Mouse (Mus musculus): ENCODE results near the gene Pde9a. TPM values are rescaled to one million over a fixed set of nuclear protein-coding genes. Genes with fewer than 3 reads are reported as not detected.

Pde9a gene
- polyA plus RNA-seq, 1 experiment from 2014 or later, result 59.8 TPM

DNA sequence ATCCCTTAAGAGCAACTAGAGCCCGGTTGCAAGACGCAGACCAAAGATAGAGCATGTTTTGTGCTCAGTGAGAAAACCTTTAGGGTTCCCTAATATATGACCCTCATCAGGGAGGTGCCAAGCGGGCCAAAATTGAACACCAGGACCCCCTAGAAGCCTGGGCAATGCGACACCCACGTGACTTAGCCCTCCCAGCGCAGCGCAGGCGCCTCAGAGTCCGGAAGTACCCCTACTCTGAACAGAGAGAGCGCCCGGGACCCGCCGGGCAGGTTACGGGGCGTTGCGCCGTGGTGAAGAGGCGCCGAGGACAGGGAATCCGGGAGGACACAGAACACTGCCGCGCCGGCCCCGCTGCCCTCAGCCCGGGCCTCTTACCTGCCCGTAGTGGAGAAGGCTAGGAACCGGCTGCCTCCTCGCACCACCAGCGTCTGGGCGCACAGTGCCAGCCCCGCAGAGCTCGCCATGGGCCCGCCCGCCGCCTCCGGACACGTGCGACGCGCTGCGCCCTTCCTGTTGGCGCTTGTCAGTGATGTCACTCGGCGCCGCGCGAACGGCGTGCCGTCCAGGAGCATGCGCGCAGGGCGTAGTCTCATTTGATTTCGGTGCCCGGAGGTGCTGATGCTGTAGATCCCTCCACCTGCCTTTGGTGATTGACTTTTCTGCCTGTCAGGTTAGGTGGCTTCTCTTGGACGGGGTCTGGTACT lies 125.9 kb downstream of the Pde9a start:
- no peak for TF ChIP-seq CTCF (IDR thresholded peaks at IDR 0.05; ENCODE audit: low read depth)
- H3K27ac ChIP-seq (ENCODE audit: low read depth, low read length), result peak overlapping the region; percentile 82
- peak; percentile 91 for ATAC-seq
- no peaks in the 10 kb centered on the region for H3K27me3 ChIP-seq (replicated peaks; ENCODE audit: control insufficient read depth, insufficient read depth, low read length)
- peaks cover 29% of the 10 kb centered on the region for H3K36me3 ChIP-seq (ENCODE audit: control insufficient read depth, insufficient read depth)
- 0% methylated on average over 56 of the region's 56 CpGs for WGBS
- H3K4me2 ChIP-seq (replicated peaks; ENCODE audit: low read depth), result peak overlapping the region; percentile 96
- peak overlapping the region; percentile 70 for H3K9ac ChIP-seq (ENCODE audit: low read depth, low read length)
- peak overlapping the region; percentile 92 for H3K4me3 ChIP-seq (ENCODE audit: low read depth, low read length)
- H3K4me1 ChIP-seq (replicated peaks; ENCODE audit: control insufficient read depth, insufficient read depth, low read length), result no peaks in the 10 kb centered on the region
- H3K9me3 ChIP-seq (ENCODE audit: control insufficient read depth), result no peaks in the 10 kb centered on the region

DNA sequence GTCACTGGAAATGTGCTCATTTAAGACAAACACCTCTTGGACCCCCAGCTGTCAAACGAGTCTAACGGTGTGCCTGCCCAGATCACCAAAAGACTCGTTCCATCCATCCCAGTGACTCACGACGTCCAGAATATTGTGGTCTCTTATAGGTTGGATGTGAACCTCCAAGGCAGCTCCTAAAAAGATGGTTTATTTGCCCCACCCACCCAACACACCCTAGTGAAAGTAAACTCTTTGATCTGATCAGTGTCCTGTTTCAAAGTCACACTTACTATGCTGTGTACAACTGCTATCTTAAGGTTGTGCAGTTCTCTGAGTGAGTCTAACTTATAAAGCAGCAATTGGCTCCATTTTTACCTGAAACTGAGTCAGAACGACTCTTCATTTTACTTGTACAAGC lies 126.6 kb downstream of the Pde9a start:
- Histone ChIP-seq H3K9me3 (ENCODE audit: control insufficient read depth) (no peaks in the 10 kb centered on the region), H3K4me3 (ENCODE audit: low read depth, low read length) (peak overlapping the region; percentile 92), H3K4me1 (replicated peaks; ENCODE audit: control insufficient read depth, insufficient read depth, low read length) (no peaks in the 10 kb centered on the region), H3K4me2 (replicated peaks; ENCODE audit: low read depth) (peak overlapping the region; percentile 96), H3K36me3 (ENCODE audit: control insufficient read depth, insufficient read depth) (peaks cover 22% of the 10 kb centered on the region), H3K9ac (ENCODE audit: low read depth, low read length) (peak overlapping the region; percentile 70), H3K27ac (ENCODE audit: low read depth, low read length) (no peak overlapping the region; the same call in 1 of the 2 replicates), H3K27me3 (replicated peaks; ENCODE audit: control insufficient read depth, insufficient read depth, low read length) (no peaks in the 10 kb centered on the region)
- 17% methylated on average over 6 of the region's 6 CpGs for WGBS
- no peak for TF ChIP-seq CTCF (IDR thresholded peaks at IDR 0.05; ENCODE audit: low read depth)
- 0 out of 2 replicates have a peak, but pooled peaks have one; percentile 15 for ATAC-seq

DNA sequence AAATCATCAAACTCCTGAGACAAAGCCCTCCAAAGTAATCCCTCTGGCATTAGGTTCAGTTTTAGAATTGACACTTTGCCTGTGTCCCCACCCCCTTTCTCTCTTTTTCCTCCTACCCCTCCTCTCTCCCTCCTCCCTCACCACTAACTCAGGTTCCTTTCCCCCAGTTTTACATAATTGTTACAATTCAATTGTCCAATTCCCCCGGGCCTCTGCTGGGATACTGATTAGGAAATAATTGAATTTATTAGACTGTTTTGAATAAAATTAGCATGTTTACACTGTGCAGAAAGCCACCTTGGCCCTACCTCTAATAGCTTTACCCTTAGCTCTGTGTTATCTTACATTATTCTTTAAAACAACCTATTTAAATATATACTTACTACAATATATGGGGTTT lies 128.7 kb downstream of the Pde9a start:
- no peak for TF ChIP-seq CTCF (IDR thresholded peaks at IDR 0.05; ENCODE audit: low read depth)
- peaks cover 2% of the 10 kb centered on the region; the same call in 1 of the 2 replicates for H3K36me3 ChIP-seq (ENCODE audit: control insufficient read depth, insufficient read depth)
- no peaks in the 10 kb centered on the region for H3K27me3 ChIP-seq (replicated peaks; ENCODE audit: control insufficient read depth, insufficient read depth, low read length)
- ATAC-seq, result no peak
- 73% methylated on average over 1 of the region's 1 CpGs for WGBS
- H3K9me3 ChIP-seq (ENCODE audit: control insufficient read depth), result no peaks in the 10 kb centered on the region
- H3K27ac ChIP-seq (ENCODE audit: low read depth, low read length), result no peak overlapping the region
- H3K9ac ChIP-seq (ENCODE audit: low read depth, low read length), result no peak overlapping the region
- H3K4me3 ChIP-seq (ENCODE audit: low read depth, low read length), result no peak overlapping the region
- H3K4me1 ChIP-seq (replicated peaks; ENCODE audit: control insufficient read depth, insufficient read depth, low read length), result no peaks in the 10 kb centered on the region
- H3K4me2 ChIP-seq (replicated peaks; ENCODE audit: low read depth), result no peak overlapping the region

DNA sequence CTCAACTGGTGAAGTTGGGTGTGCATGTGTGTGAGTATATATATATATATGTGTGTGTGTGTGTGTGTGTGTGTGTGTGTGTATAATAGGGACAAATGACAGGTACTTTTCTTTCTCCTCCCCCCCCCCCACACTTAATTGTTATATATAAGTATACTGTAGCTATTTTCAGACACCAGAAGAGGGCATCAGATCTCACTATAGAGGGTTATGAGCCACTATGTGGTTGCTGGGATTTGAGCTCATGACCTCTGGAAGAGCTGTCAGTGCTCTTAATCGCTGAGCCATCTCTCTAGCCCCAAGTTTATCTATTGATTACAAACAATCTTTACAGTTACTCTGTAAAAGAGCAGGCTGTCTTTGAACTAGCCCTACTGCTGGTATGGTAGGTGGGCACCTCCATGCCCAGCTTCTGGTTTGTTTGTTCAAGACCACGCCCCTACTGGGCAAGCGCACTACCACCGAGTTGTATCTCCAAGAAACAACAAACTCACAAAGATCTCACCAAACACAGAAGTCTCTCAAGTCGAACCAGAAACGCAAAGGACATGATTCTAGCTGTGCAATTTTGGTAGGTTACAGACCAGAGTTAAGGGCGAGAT lies 133.4 kb downstream of the Pde9a start:
- H3K4me3 ChIP-seq (ENCODE audit: low read depth, low read length), result peak overlapping the region; percentile 92
- H3K27ac ChIP-seq (ENCODE audit: low read depth, low read length), result peak overlapping the region; percentile 46; the same call in 1 of the 2 replicates
- 3% methylated on average over 7 of the region's 7 CpGs for WGBS
- peaks cover 10% of the 10 kb centered on the region for H3K36me3 ChIP-seq (ENCODE audit: control insufficient read depth, insufficient read depth)
- no peaks in the 10 kb centered on the region for H3K27me3 ChIP-seq (replicated peaks; ENCODE audit: control insufficient read depth, insufficient read depth, low read length)
- no peaks in the 10 kb centered on the region for H3K9me3 ChIP-seq (ENCODE audit: control insufficient read depth)
- ATAC-seq, result peak; percentile 47
- TF ChIP-seq CTCF (IDR thresholded peaks at IDR 0.05; ENCODE audit: low read depth), result peak; percentile 23; the same call in 1 of the 2 replicates
- no peak overlapping the region for H3K9ac ChIP-seq (ENCODE audit: low read depth, low read length)
- 0 out of 2 replicates have a peak, but pooled peaks cover 4% of the 10 kb centered on the region for H3K4me1 ChIP-seq (replicated peaks; ENCODE audit: control insufficient read depth, insufficient read depth, low read length)
- H3K4me2 ChIP-seq (replicated peaks; ENCODE audit: low read depth), result peak overlapping the region; percentile 88

DNA sequence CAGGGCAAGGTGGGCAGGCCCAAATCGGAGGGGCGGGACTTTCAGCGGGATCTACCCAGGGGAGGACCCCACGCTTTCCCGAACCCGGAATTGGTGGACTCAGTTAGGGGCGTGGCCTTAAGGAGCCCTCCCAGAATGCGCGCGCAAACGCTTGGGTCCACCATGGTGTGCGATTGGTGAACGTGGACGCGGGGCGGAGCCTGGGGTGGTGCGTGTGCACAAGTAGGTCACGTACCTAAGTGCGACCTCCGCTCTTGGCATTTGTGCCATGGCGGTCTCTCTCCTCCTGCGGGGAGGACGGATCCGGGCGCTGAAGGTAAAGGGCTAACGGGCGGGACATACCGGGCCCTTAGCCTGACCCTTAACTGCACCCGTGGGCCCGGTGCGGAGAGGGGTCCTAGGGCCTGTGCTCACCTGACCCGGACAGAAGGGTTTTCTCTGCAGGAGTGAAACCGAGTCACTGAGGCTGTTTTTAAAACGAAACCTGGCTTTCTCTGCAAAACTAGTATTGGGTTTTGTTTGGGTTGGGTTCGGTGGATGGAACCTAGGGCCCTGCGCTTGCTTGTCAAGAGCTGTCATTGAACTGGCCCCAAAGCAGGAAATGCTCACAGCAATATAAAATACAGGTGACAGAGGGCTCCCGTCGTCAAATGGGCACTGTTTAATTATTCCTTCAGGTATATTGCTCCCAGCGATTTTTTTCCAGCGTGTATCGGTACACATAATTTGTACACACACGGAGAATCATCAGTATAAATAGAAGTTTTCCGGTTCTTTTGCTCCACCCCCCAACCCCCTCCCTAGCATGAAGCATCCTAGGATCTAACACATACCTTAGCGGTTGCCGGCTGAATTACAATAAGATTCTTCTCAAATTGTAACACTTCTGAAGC lies 134.2 kb downstream of the Pde9a start, which contains the start of the genes Wdr4 and Ndufv3:
Wdr4 (minus strand) TSS at position 35 of the 893 bp plus-strand sequence.
Ndufv3 (plus strand) TSS at position 170 of the 893 bp plus-strand sequence.
- Histone ChIP-seq H3K27ac (ENCODE audit: low read depth, low read length) (peak within 1 kb of the TSS; percentile 81), H3K4me2 (replicated peaks; ENCODE audit: low read depth) (peak within 1 kb of the TSS; percentile 88), H3K9me3 (ENCODE audit: control insufficient read depth) (no peaks in the 10 kb centered on the region), H3K27me3 (replicated peaks; ENCODE audit: control insufficient read depth, insufficient read depth, low read length) (no peaks in the 10 kb centered on the region), H3K4me1 (replicated peaks; ENCODE audit: control insufficient read depth, insufficient read depth, low read length) (0 out of 2 replicates have a peak, but pooled peaks cover 4% of the 10 kb centered on the region), H3K36me3 (ENCODE audit: control insufficient read depth, insufficient read depth) (peaks cover 10% of the 10 kb centered on the region), H3K4me3 (ENCODE audit: low read depth, low read length) (peak within 1 kb of the TSS; percentile 92), H3K9ac (ENCODE audit: low read depth, low read length) (peak within 1 kb of the TSS; percentile 65)
- under 1% methylated on average over 45 of the region's 45 CpGs for WGBS
- peak; percentile 98 for ATAC-seq
- TF ChIP-seq CTCF (IDR thresholded peaks at IDR 0.05; ENCODE audit: low read depth), result peak; percentile 32; the same call in 1 of the 2 replicates

All from intestine, postnatal 0 days (tissue).